19 mouse cellular contexts compared by ENCODE assay signal in genomic region chr5:74402626-74403025, GRCm38 (mm10).
DNase-seq lines count a peak whose midpoint lies in the region; ATAC-seq and TF ChIP-seq lines count a peak whose summit lies in the region.
"Had no signal": no experiment of that assay in that cellular context is flagged by ENCODE, and none has a peak within 500 bp of the region (broad histone marks: within the 10 kb centered on the region; RNA-seq: fewer than 3 reads in every experiment).

No protein-coding gene starts in this region.

- no peak for TF ChIP-seq CTCF in left cerebral cortex, adult 2 months (IDR thresholded peaks at IDR 0.05)

- no peaks in the 10 kb centered on the region for H3K27me3 ChIP-seq in limb, embryonic 10.5 days (ENCODE audit: low read depth, poor library complexity, severe bottlenecking)
- no peaks in the 10 kb centered on the region for H3K27me3 ChIP-seq in intestine, embryonic 15.5 days (replicated peaks)
- H3K27me3 ChIP-seq in hindbrain, embryonic 12.5 days, result no peaks in the 10 kb centered on the region
- H3K27me3 ChIP-seq: embryonic facial prominence, embryonic 15.5 days; forebrain, embryonic 15.5 days; liver, embryonic 12.5 days had no signal

- no peak overlapping the region for H3K4me2 ChIP-seq in intestine, embryonic 15.5 days (replicated peaks)
- H3K4me2 ChIP-seq in hindbrain, embryonic 12.5 days (replicated peaks), result no peak overlapping the region
- H3K4me2 ChIP-seq: embryonic facial prominence, embryonic 15.5 days; forebrain, embryonic 15.5 days; liver, embryonic 12.5 days; midbrain, embryonic 11.5 days had no signal

- intact Hi-C loops in left cerebral cortex, adult 2 months (cut with DNase I), result no loop called here

- no peak overlapping the region for H3K9ac ChIP-seq in intestine, embryonic 15.5 days
- no peak overlapping the region for H3K9ac ChIP-seq in hindbrain, embryonic 12.5 days
- H3K9ac ChIP-seq: embryonic facial prominence, embryonic 15.5 days; forebrain, embryonic 15.5 days; liver, embryonic 12.5 days had no signal

- no peaks in the 10 kb centered on the region for H3K9me3 ChIP-seq in limb, embryonic 10.5 days (replicated peaks)
- no peaks in the 10 kb centered on the region for H3K9me3 ChIP-seq in intestine, embryonic 15.5 days
- no peaks in the 10 kb centered on the region for H3K9me3 ChIP-seq in hindbrain, embryonic 12.5 days (replicated peaks)
- H3K9me3 ChIP-seq: embryonic facial prominence, embryonic 15.5 days; forebrain, embryonic 15.5 days; hindbrain, embryonic 10.5 days; liver, embryonic 12.5 days had no signal

- H3K36me3 ChIP-seq in limb, embryonic 10.5 days, result no peaks in the 10 kb centered on the region
- no peaks in the 10 kb centered on the region for H3K36me3 ChIP-seq in intestine, embryonic 15.5 days
- no peaks in the 10 kb centered on the region for H3K36me3 ChIP-seq in hindbrain, embryonic 12.5 days
- H3K36me3 ChIP-seq: embryonic facial prominence, embryonic 15.5 days; forebrain, embryonic 15.5 days; hindbrain, embryonic 10.5 days; liver, embryonic 12.5 days had no signal

- 53% methylated on average over 4 of the region's 4 CpGs for WGBS in limb, embryonic 10.5 days
- 53% methylated on average over 4 of the region's 4 CpGs for WGBS in intestine, embryonic 15.5 days
- 71% methylated on average over 4 of the region's 4 CpGs for WGBS in hindbrain, embryonic 12.5 days

- peak; percentile 73 for DNase-seq in CD4-positive helper T cell, adult 2 months (ENCODE audit: low read depth, low spot score)
- DNase-seq in T-cell, adult 2 months (ENCODE audit: low spot score), result peak; percentile 86
- DNase-seq in limb, embryonic 10.5 days (ENCODE audit: low spot score), result no peak
- no peak for DNase-seq in left cerebral cortex, adult 2 months (ENCODE audit: extremely low spot score in 1 of 2, low spot score in 2 of 2)
- no peak for DNase-seq in B cell, adult 2 months
- DNase-seq: adrenal gland, postnatal 25 days; cerebellum, postnatal 14 days; kidney, adult 11 months; kidney, postnatal 36 days; layer of hippocampus, postnatal 36 days had no signal

- H3K4me1 ChIP-seq in limb, embryonic 10.5 days, result peaks cover 30% of the 10 kb centered on the region
- no peaks in the 10 kb centered on the region for H3K4me1 ChIP-seq in intestine, embryonic 15.5 days (replicated peaks)
- H3K4me1 ChIP-seq in hindbrain, embryonic 12.5 days, result no peaks in the 10 kb centered on the region
- H3K4me1 ChIP-seq: embryonic facial prominence, embryonic 15.5 days; forebrain, embryonic 15.5 days had no signal

- no peak overlapping the region for H3K4me3 ChIP-seq in limb, embryonic 10.5 days
- no peak overlapping the region for H3K4me3 ChIP-seq in left cerebral cortex, adult 2 months
- no peak overlapping the region for H3K4me3 ChIP-seq in intestine, embryonic 15.5 days (replicated peaks)
- no peak overlapping the region for H3K4me3 ChIP-seq in hindbrain, embryonic 12.5 days
- H3K4me3 ChIP-seq: embryonic facial prominence, embryonic 15.5 days; forebrain, embryonic 15.5 days; hindbrain, embryonic 10.5 days; liver, embryonic 12.5 days had no signal

- H3K27ac ChIP-seq in limb, embryonic 10.5 days, result peak overlapping the region; percentile 38
- no peak overlapping the region for H3K27ac ChIP-seq in left cerebral cortex, adult 2 months
- no peak overlapping the region for H3K27ac ChIP-seq in intestine, embryonic 15.5 days
- no peak overlapping the region for H3K27ac ChIP-seq in hindbrain, embryonic 12.5 days
- H3K27ac ChIP-seq: embryonic facial prominence, embryonic 15.5 days; forebrain, embryonic 15.5 days; hindbrain, embryonic 10.5 days; liver, embryonic 12.5 days had no signal

- peak; percentile 55 for ATAC-seq in neutrophil, adult 5-6 weeks (ENCODE audit: extremely low read depth, insufficient number of reproducible peaks, low FRiP score, poor library complexity, severe bottlenecking)
- ATAC-seq in intestine, embryonic 15.5 days, result no peak
- no peak for ATAC-seq in hindbrain, embryonic 12.5 days (ENCODE audit: low FRiP score)
- ATAC-seq: forebrain, embryonic 15.5 days; liver, embryonic 12.5 days; lung, postnatal 0 days had no signal

Comparison
In these comparisons a context has a peak if more than half of its experiments do, and no peak if none do; other contexts are left out.
1. DNase-seq: peak in CD4-positive helper T cell, adult 2 months (single experiment) and T-cell, adult 2 months (single experiment); none in limb, embryonic 10.5 days (single experiment), left cerebral cortex, adult 2 months (0 of 2) and B cell, adult 2 months (0 of 2).